Mouse (Mus musculus) thymus, adult 2 months (tissue): Measurements from ENCODE around the gene Olfr243.

ENCODE experiments used
- CTCF ChIP-seq: fragments of 200-500 bp; IDR thresholded peaks from 2 replicates; pipeline ENCODE4 v1.5.1; 2012; ENCODE audit warnings: mild to moderate bottlenecking, control low read depth, low read length, moderate library complexity, borderline replicate concordance; ENCODE audit not compliant: control insufficient read depth, poor library complexity, insufficient read depth; ENCODE audit errors: extremely low read depth
- POLR2A ChIP-seq: fragments of 200-500 bp; IDR thresholded peaks from 2 replicates; pipeline ENCODE4 v1.6.1; 2012; ENCODE audit warnings: mild to moderate bottlenecking, low read length, control low read depth, moderate library complexity; ENCODE audit not compliant: control insufficient read depth, poor library complexity, insufficient read depth; ENCODE audit errors: extremely low read depth

DNA sequence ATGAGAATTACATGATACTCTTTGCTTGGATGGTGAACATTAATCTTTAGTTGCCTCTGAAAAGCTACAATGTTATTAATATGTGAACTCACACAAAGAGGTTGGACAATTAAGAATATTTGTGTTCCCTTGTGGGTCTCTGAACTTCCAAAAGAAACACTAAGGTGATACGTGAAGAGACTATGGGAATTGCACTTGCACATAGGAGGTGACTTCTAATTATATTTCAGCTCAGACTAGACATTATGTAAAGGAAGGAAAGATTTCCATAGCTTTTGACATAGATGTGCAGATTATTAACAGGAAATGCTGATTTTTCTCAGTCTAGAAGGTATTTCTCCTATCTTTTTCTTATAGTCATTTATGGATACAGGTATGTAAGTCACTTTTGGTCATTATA, 15.6 kb downstream of the Olfr243 start, which contains the start of gene Olfr628:
- no peak for TF ChIP-seq CTCF
- TF ChIP-seq POLR2A: no peak
